Mouse (Mus musculus) heart, adult 2 months (tissue): ENCODE measurements around the gene Lmo7. TPM values are rescaled to one million over a fixed set of nuclear protein-coding genes. Genes with fewer than 3 reads are reported as not detected.

Source experiments
- DNase-seq, 2 experiments: peaks; one replicate each; pipeline ENCODE4 v3.0.0; 2021
- H3K27ac ChIP-seq: fragments of 200-600 bp; 2 replicates; pipeline ENCODE4 v1.8.1; 2022
- H3K27me3 ChIP-seq: fragments of 200-500 bp; 2 replicates; pipeline ENCODE4 v1.6.1; 2012; ENCODE audit warnings: mild to moderate bottlenecking, low read length, inconsistent platforms, mixed read lengths; ENCODE audit not compliant: control insufficient read depth, insufficient read depth
- H3K36me3 ChIP-seq: fragments of 200-500 bp; 2 replicates; pipeline ENCODE4 v1.6.1; 2012; ENCODE audit warnings: low read length, inconsistent platforms; ENCODE audit not compliant: control insufficient read depth, insufficient read depth
- H3K4me1 ChIP-seq: fragments of 200-500 bp; 2 replicates; pipeline ENCODE4 v1.6.1; 2011; ENCODE audit warnings: low read length; ENCODE audit not compliant: control insufficient read depth, insufficient read depth
- H3K4me3 ChIP-seq: fragments of 200-600 bp; 2 replicates; pipeline ENCODE4 v1.8.1; 2022
- H3K79me2 ChIP-seq: fragments of 200-500 bp; replicated peaks from 2 replicates; pipeline ENCODE4 v1.6.1; 2012; ENCODE audit warnings: mild to moderate bottlenecking, inconsistent platforms, low read length, moderate library complexity, mixed read lengths; ENCODE audit not compliant: control insufficient read depth, insufficient read depth
- H3K9ac ChIP-seq: fragments of 200-500 bp; 2 replicates; pipeline ENCODE4 v1.6.1; 2012; ENCODE audit warnings: low read depth, mild to moderate bottlenecking, control low read depth, inconsistent platforms, low read length, mixed read lengths
- CTCF ChIP-seq: fragments of 200-600 bp; IDR thresholded peaks from 2 replicates; pipeline ENCODE4 v1.8.1; 2022; ENCODE audit warnings: antibody characterized with exemption, mild to moderate bottlenecking, moderate library complexity
- EP300 ChIP-seq: fragments of 200-500 bp; IDR thresholded peaks from 2 replicates; pipeline ENCODE4 v1.6.1; 2011; ENCODE audit warnings: low read depth, low read length, control low read depth; ENCODE audit not compliant: insufficient read depth
- POLR2A ChIP-seq: fragments of 200-500 bp; IDR thresholded peaks from 2 replicates; pipeline ENCODE4 v1.6.1; 2011; ENCODE audit warnings: mild to moderate bottlenecking, low read depth, low read length, control low read depth; ENCODE audit not compliant: insufficient read depth
- WGBS: fragments of 180-500 bp; shearing (Covaris S2); methylation state at CpG from one replicate; pipeline ENCODE4 v1.1.7; 2018; 5-methylcytosine and 5-hydroxymethylcytosine counted together
- intact Hi-C: fragments of 180-260 bp; cut with DNase I; formaldehyde crosslinking; loops from one replicate; pipeline ENCODE4 v1.15.1; 2025
- polyA plus RNA-seq: library from polyadenylated mRNA; depleted of rRNA; stranded (reverse); fragments of >200 nt; gene quantifications from 2 replicates; pipeline ENCODE4 v1.2.3, GENCODE M21; 2012
- total RNA-seq, 2 experiments: library from RNA; stranded (reverse); gene quantifications; 2 replicates each; pipeline ENCODE4 v1.2.3; 2021

Lmo7 gene
- total and polyA plus RNA-seq, 3 experiments: 165 to 412 (median 336) TPM

GRCm38 (mm10) chr14:101903722-101904121 is 174.0 kb downstream of the Lmo7 start:
- DNase-seq: no peak
- H3K4me3 ChIP-seq: no peak overlapping the region
- TF ChIP-seq EP300 (no peak), POLR2A (no peak), CTCF (no peak)
- H3K36me3 ChIP-seq: peaks cover 70% of the 10 kb centered on the region
- H3K4me1 ChIP-seq: peaks cover 5% of the 10 kb centered on the region
- no peak overlapping the region for H3K27ac ChIP-seq
- H3K9ac ChIP-seq: no peak overlapping the region
- H3K79me2 ChIP-seq: no peaks in the 10 kb centered on the region; the same call in 1 of the 2 replicates
- 65% methylated on average over 5 of the region's 5 CpGs for WGBS
- intact Hi-C loops: loop anchor here (2.0 to 5.0 kb wide), 2 partner anchors 13 to 121 kb away; no protein-coding TSS in a partner anchor
- no peaks in the 10 kb centered on the region for H3K27me3 ChIP-seq

- no peak overlapping the region for H3K9ac ChIP-seq
- intact Hi-C loops: loop anchor here (2.0 kb wide), 1 partner anchor 41 kb away; no protein-coding TSS in a partner anchor
- 27% methylated on average over 7 of the region's 7 CpGs for WGBS
- H3K27me3 ChIP-seq: no peaks in the 10 kb centered on the region
- DNase-seq: no peak
- peaks cover 69% of the 10 kb centered on the region for H3K36me3 ChIP-seq
- no peaks in the 10 kb centered on the region; the same call in 1 of the 2 replicates for H3K79me2 ChIP-seq
- H3K4me3 ChIP-seq: no peak overlapping the region
- H3K4me1 ChIP-seq: peaks cover 7% of the 10 kb centered on the region
- H3K27ac ChIP-seq: peak overlapping the region; percentile 2; the same call in 1 of the 2 replicates
- no peak for TF ChIP-seq CTCF
- 0 out of 2 replicates have a peak, but pooled peaks have one; percentile 21 for TF ChIP-seq EP300
These were observed 182.2 kb downstream of the Lmo7 start for GRCm38 (mm10) chr14:101911983-101912382.

- peak overlapping the region; percentile 2; the same call in 1 of the 2 replicates for H3K27ac ChIP-seq
- H3K9ac ChIP-seq: no peak overlapping the region
- intact Hi-C loops: no loop called here
- WGBS: 71% methylated on average over 3 of the region's 3 CpGs
- H3K27me3 ChIP-seq: no peaks in the 10 kb centered on the region
- H3K79me2 ChIP-seq: no peaks in the 10 kb centered on the region; the same call in 1 of the 2 replicates
- H3K36me3 ChIP-seq: peaks cover 68% of the 10 kb centered on the region
- DNase-seq: no peak
- no peak for TF ChIP-seq CTCF
- TF ChIP-seq POLR2A: no peak
- TF ChIP-seq EP300: no peak
- peaks cover 8% of the 10 kb centered on the region for H3K4me1 ChIP-seq
- H3K4me3 ChIP-seq: no peak overlapping the region
These were observed 182.6 kb downstream of the Lmo7 start for GRCm38 (mm10) chr14:101912392-101912791.

- no peak for DNase-seq
- no peaks in the 10 kb centered on the region for H3K27me3 ChIP-seq
- H3K27ac ChIP-seq: no peak overlapping the region
- peaks cover 10% of the 10 kb centered on the region for H3K4me1 ChIP-seq
- TF ChIP-seq CTCF: no peak
- no peak for TF ChIP-seq POLR2A
- no peak for TF ChIP-seq EP300
- H3K4me3 ChIP-seq: no peak overlapping the region
- no peak overlapping the region for H3K9ac ChIP-seq
- intact Hi-C loops: no loop called here
- H3K79me2 ChIP-seq: no peaks in the 10 kb centered on the region
- peaks cover 62% of the 10 kb centered on the region for H3K36me3 ChIP-seq
These were observed 184.6 kb downstream of the Lmo7 start for GRCm38 (mm10) chr14:101914321-101914720.

GRCm38 (mm10) chr14:101915867-101916266 is 186.1 kb downstream of the Lmo7 start:
- peaks cover 60% of the 10 kb centered on the region for H3K36me3 ChIP-seq
- no peaks in the 10 kb centered on the region for H3K79me2 ChIP-seq
- H3K4me1 ChIP-seq: peaks cover 10% of the 10 kb centered on the region
- H3K27ac ChIP-seq: peak overlapping the region; percentile 61
- no peak for TF ChIP-seq CTCF
- TF ChIP-seq EP300: peak; percentile 92
- no peak for TF ChIP-seq POLR2A
- H3K9ac ChIP-seq: no peak overlapping the region
- 26% methylated on average over 8 of the region's 8 CpGs for WGBS
- H3K4me3 ChIP-seq: no peak overlapping the region
- intact Hi-C loops: no loop called here
- peak in 1 of 2 experiments; percentile 35 for DNase-seq
- no peaks in the 10 kb centered on the region for H3K27me3 ChIP-seq

GRCm38 (mm10) chr14:101918471-101918870 is 188.7 kb downstream of the Lmo7 start:
- Histone ChIP-seq H3K4me1 (peaks cover 7% of the 10 kb centered on the region), H3K36me3 (peaks cover 42% of the 10 kb centered on the region), H3K79me2 (no peaks in the 10 kb centered on the region), H3K4me3 (no peak overlapping the region), H3K27ac (no peak overlapping the region), H3K27me3 (no peaks in the 10 kb centered on the region), H3K9ac (no peak overlapping the region)
- 79% methylated on average over 5 of the region's 5 CpGs for WGBS
- DNase-seq: no peak
- intact Hi-C loops: no loop called here
- TF ChIP-seq POLR2A (no peak), EP300 (no peak), CTCF (no peak)
